Mouse (Mus musculus) heart, embryonic 15.5 days (tissue): ENCODE measurements at regions not wholly inside any gene's neighbourhood (a gene's known extent, or its start where the extent isn't known, plus 50 kb on each side); places are given as distances from the start of the nearest gene placed in this dataset.
"Not testable (repeated sequence)": the region's sequence is repeated elsewhere in the genome, so short reads cannot be mapped to it uniquely, and the experiment has no call there.

ENCODE experiments used
- ATAC-seq: fragments of 200-750 bp; cut with Nextera tagmentation; replicated peaks from 2 replicates; pipeline ENCODE4 v1.8.0; 2017; ENCODE audit warnings: low read depth, moderate TSS enrichment; ENCODE audit not compliant: insufficient number of reproducible peaks, insufficient read depth, low FRiP score
- H3K27ac ChIP-seq: fragments of 300-500 bp; sonication (generic); 2 replicates; pipeline ENCODE4 v1.5.1; 2015; ENCODE audit warnings: mild to moderate bottlenecking, inconsistent platforms
- H3K27me3 ChIP-seq: fragments of 300-500 bp; sonication (generic); 2 replicates; pipeline ENCODE4 v1.6.1; 2015; ENCODE audit warnings: inconsistent platforms
- H3K36me3 ChIP-seq: fragments of 300-500 bp; sonication (generic); 2 replicates; pipeline ENCODE4 v1.6.1; 2015; ENCODE audit warnings: mild to moderate bottlenecking, inconsistent platforms
- H3K4me1 ChIP-seq: fragments of 300-500 bp; sonication (generic); replicated peaks from 2 replicates; pipeline ENCODE4 v1.6.1; 2015; ENCODE audit warnings: inconsistent platforms
- H3K4me2 ChIP-seq: fragments of 300-500 bp; sonication (generic); 2 replicates; pipeline ENCODE4 v1.6.1; 2015; ENCODE audit warnings: inconsistent platforms, mild to moderate bottlenecking, moderate library complexity
- H3K4me3 ChIP-seq: fragments of 300-500 bp; sonication (generic); 2 replicates; pipeline ENCODE4 v1.5.1; 2015; ENCODE audit warnings: mild to moderate bottlenecking, inconsistent platforms
- H3K9ac ChIP-seq: fragments of 300-500 bp; sonication (generic); 2 replicates; pipeline ENCODE4 v1.6.1; 2015; ENCODE audit warnings: mild to moderate bottlenecking, inconsistent platforms
- H3K9me3 ChIP-seq: fragments of 300-500 bp; sonication (generic); replicated peaks from 2 replicates; pipeline ENCODE4 v1.6.1; 2016; ENCODE audit warnings: inconsistent platforms
- WGBS: fragments of 180-500 bp; shearing (Covaris S2); methylation state at CpG from one replicate; pipeline ENCODE4 v1.1.7; 2015; ENCODE audit warnings: mixed read lengths; 5-methylcytosine and 5-hydroxymethylcytosine counted together

DNA sequence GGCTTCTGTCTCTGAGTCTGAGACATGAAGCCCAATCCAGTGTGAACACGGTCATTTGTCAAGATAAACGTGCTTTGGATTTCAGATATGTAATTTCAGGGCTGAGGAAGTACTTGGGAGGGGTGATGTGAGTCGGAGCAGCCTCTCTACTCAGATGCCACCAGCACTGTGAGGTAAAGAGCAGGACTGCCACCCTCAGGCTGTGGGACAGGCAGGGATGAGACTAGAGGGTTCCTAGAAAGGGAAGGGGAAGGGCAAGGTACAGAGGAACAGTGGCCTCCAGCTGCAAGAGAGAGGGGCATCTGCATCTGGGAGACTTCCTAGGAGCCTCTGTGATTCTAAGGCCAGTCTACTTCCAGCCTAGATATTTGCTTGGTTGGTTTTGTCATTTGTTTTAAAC is 78.7 kb upstream of the Csrp2 start:
- Histone ChIP-seq H3K4me1 (no peaks in the 10 kb centered on the region), H3K27me3 (no peaks in the 10 kb centered on the region), H3K4me3 (no peak overlapping the region), H3K36me3 (no peaks in the 10 kb centered on the region), H3K9me3 (no peaks in the 10 kb centered on the region), H3K4me2 (no peak overlapping the region), H3K9ac (no peak overlapping the region), H3K27ac (no peak overlapping the region)
- 0 out of 2 replicates have a peak, but pooled peaks have one; percentile 35 for ATAC-seq
- 9% methylated on average over 3 of the region's 3 CpGs for WGBS

DNA sequence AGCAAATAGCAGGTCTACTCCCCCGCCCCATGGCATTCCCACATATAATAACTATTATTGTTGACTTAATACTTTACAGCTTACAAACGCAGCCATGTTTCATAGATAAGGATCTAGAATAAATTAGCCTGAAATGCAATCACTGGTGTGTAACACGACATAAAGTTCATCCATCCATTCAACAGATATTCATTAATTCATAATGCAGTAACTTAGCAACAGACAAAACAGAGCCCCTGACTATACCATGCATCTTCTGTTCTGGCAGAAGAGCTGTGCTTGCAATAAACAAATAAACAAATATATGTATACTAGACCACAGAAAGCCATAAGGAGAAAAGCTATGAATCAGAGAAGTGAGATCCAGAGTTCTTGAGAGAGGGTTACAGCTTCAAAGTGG is 77.9 kb upstream of the Csrp2 start:
- no peaks in the 10 kb centered on the region for H3K4me1 ChIP-seq
- no peak overlapping the region for H3K4me2 ChIP-seq
- no peaks in the 10 kb centered on the region for H3K9me3 ChIP-seq
- H3K36me3 ChIP-seq: no peaks in the 10 kb centered on the region
- H3K27me3 ChIP-seq: no peaks in the 10 kb centered on the region
- no peak overlapping the region for H3K4me3 ChIP-seq
- ATAC-seq: no peak
- H3K9ac ChIP-seq: no peak overlapping the region
- WGBS: 69% methylated on average over 3 of the region's 3 CpGs
- H3K27ac ChIP-seq: no peak overlapping the region

DNA sequence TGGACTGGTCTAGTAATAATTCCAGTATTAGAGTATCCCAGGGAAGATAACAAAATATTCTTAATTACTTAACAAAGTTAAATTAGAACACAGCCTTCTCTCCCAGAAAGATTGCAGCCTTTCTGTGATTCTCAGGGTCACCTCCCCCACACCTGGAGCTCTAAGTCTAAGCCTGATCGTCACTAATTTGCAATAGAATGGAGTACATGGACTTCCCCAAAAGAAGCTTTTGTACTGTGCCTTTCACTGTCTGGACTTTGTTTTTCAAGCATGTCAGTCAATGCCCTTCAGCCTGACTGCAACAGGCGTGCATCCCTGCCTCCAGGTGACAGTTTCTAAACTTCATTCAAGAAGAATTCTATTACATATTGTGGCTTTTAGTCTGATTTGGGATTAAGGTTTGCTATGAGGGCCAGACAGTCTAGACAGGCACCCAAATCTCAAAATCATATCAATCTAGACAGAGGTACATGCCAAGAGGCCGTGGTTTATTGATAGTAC is 64.9 kb upstream of the Csrp2 start:
- WGBS: 73% methylated on average over 3 of the region's 3 CpGs
- not testable (repeated sequence) for H3K4me2 ChIP-seq, H3K36me3 ChIP-seq, H3K4me3 ChIP-seq, H3K27me3 ChIP-seq, H3K4me1 ChIP-seq, H3K27ac ChIP-seq, H3K9me3 ChIP-seq, H3K9ac ChIP-seq, ATAC-seq

DNA sequence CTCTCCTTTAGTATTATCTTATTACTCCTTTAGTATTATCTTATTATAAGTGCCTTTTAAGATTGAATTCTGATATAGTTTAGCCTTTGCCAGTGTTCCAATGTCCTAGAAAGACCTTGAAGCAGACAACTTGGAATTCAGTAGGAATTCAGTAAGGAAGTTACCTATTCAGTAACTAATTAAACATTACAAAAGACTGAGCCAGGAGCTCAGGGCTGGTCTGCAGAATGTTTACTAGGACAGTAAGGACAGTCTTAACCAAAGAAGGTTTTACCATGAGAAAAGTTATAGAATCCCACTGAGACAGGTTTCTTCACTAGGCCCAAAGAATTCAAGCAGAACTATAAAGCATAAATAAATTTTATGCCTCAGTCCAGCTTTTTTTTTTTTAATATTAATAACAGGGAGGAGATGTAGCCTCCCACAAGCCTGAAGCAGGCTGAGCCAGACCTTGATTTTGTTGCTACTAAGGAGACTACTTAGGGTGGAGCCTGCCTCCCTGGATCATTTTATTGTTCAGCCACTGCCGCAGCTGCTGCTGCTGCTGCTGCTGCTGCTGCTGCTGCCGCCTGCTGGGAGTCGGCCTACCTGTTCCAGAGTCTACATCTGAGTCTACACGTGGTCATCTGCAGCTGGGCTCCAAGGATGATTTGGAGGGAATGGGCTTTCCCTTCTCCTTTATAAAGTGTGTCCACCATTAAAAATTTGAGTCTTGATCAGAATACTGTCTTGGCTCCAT is 63.8 kb upstream of the Csrp2 start:
- not testable (repeated sequence) for H3K4me2 ChIP-seq, H3K9ac ChIP-seq, H3K27me3 ChIP-seq, H3K9me3 ChIP-seq, H3K4me3 ChIP-seq, ATAC-seq, H3K36me3 ChIP-seq, H3K27ac ChIP-seq, H3K4me1 ChIP-seq
- 49% methylated on average over 4 of the region's 4 CpGs for WGBS

DNA sequence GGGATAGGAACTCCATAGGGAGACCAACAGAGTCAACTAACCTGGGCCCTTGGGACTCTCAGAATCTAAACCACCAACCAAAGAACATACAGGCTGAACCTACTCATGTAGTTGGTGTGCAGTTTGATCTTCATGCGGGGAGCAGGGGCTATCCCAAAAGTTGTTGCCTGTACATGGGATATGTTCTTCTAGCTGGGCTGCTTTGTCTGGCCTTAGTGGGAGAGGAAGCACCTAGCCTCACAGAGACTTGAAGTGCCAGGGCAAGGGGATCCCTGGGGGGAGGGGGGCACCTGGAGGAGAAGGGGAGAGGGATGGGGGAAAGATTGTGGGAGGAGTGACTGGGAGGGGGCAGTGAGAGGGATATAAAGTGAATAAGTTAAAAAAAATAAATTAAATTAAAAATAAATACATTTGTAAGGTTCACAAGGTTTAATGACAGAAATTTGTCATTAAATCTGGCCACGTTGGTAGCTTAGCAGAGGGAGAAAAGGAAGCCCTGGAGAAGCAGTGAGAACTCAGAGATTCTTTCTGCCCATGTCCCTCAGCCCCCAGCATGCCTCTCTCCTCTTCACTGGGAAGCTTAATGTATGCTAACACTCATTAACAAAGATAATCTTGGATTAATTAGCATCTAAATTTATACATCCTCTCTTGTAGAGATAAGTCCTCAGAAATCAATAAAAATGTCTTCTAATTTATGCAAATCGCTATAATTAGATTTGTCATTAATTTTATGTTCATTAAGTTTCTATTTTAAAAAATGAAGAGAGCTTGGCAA is 62.1 kb upstream of the Csrp2 start:
- Histone ChIP-seq H3K27me3 (no peaks in the 10 kb centered on the region), H3K9ac (no peak overlapping the region), H3K9me3 (no peaks in the 10 kb centered on the region), H3K36me3 (no peaks in the 10 kb centered on the region), H3K4me3 (no peak overlapping the region), H3K4me1 (no peaks in the 10 kb centered on the region), H3K27ac (no peak overlapping the region), H3K4me2 (no peak overlapping the region)
- ATAC-seq: no peak
- 72% methylated on average over 3 of the region's 3 CpGs for WGBS

DNA sequence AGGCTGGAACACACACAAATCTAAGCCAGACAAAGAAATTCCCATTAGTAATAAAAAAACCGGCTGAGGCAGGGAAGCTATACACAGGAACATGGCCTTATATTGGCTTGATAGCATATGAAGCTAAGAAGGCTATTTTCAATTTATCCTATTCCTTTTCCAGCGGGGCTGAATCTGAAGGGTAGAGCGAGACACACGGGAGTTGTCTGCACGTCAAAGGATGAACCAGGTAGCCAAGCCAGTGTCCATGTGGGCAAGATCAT is 61.6 kb upstream of the Csrp2 start:
- Histone ChIP-seq H3K4me1 (no peaks in the 10 kb centered on the region), H3K27me3 (no peaks in the 10 kb centered on the region), H3K9me3 (no peaks in the 10 kb centered on the region), H3K9ac (no peak overlapping the region), H3K27ac (no peak overlapping the region), H3K4me3 (no peak overlapping the region), H3K36me3 (no peaks in the 10 kb centered on the region), H3K4me2 (no peak overlapping the region)
- no peak for ATAC-seq
- 80% methylated on average over 5 of the region's 5 CpGs for WGBS

DNA sequence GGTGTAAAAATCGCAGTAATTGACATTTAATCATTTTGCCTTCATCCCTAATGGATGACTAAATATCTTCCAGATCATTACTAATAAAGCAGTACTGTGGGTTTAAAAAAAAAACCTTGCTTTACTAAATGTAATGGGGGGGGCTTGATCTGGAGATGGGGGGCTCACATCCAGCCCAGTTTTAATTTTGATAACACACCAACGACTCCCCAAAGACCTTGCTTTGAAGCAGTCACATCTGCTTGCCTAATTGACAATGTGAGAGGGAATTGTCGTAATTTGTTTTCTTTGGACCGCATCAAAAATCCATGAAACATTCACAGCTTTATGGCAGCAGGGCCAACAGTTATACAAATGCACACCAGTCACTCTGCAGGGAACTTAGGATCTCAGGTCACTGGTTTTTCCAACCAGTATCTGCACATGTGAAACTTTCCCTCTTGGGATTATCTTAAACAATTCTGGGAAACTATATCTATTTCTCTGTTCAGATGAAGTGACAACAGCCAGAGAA is 61.1 kb upstream of the Csrp2 start:
- Histone ChIP-seq H3K9me3 (no peaks in the 10 kb centered on the region), H3K27ac (no peak overlapping the region), H3K4me1 (no peaks in the 10 kb centered on the region), H3K4me3 (no peak overlapping the region), H3K27me3 (no peaks in the 10 kb centered on the region), H3K4me2 (no peak overlapping the region), H3K9ac (no peak overlapping the region), H3K36me3 (no peaks in the 10 kb centered on the region)
- WGBS: 57% methylated on average over 4 of the region's 4 CpGs
- no peak for ATAC-seq

DNA sequence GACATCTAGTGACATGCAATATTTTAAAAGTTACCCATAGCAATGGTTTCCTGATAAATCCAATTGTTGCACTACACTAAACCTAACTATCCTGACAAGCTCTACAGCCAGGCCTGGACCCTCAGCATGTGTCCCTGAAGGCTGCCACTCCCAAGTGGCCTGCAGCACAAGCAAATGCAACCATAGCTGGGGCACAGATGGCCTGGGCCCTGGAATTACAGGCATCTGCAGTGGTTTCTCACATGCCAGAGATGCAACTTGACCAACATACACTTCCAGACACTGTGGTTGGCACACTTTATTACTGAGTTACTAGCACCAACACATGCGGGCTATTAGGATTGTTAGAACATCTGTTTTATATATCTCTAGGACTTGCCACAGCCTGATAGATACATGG is 60.3 kb upstream of the Csrp2 start:
- no peaks in the 10 kb centered on the region for H3K9me3 ChIP-seq
- no peak for ATAC-seq
- no peak overlapping the region for H3K4me2 ChIP-seq
- no peaks in the 10 kb centered on the region for H3K36me3 ChIP-seq
- H3K4me3 ChIP-seq: no peak overlapping the region
- H3K27me3 ChIP-seq: no peaks in the 10 kb centered on the region
- no peak overlapping the region for H3K9ac ChIP-seq
- no peaks in the 10 kb centered on the region for H3K4me1 ChIP-seq
- WGBS: 91% methylated on average over 1 of the region's 1 CpGs
- no peak overlapping the region for H3K27ac ChIP-seq
